Mouse (Mus musculus) G1E (cell line): ENCODE results near the gene Gm10670. TPM values are rescaled to one million over a fixed set of nuclear protein-coding genes. Genes with fewer than 3 reads are reported as not detected.
"Not testable (repeated sequence)": the region's sequence is repeated elsewhere in the genome, so short reads cannot be mapped to it uniquely, and the experiment has no call there.

Experiments used
- ATAC-seq: 2 replicates; pipeline ENCODE4 v1.8.0; 2016; ENCODE audit warnings: mild to moderate bottlenecking; ENCODE audit not compliant: insufficient number of reproducible peaks, poor library complexity, low FRiP score, severe bottlenecking; ENCODE audit errors: extremely low read depth
- DNase-seq: peaks from one replicate; pipeline ENCODE4 v3.0.0; 2012; ENCODE audit warnings: low spot score
- H3K27me3 ChIP-seq: 2 replicates; pipeline ENCODE4 v1.6.1; 2012; ENCODE audit warnings: mild to moderate bottlenecking, low read length, inconsistent platforms; ENCODE audit not compliant: insufficient read depth
- H3K36me3 ChIP-seq: replicated peaks from 2 replicates; pipeline ENCODE3; 2012; ENCODE audit warnings: mild to moderate bottlenecking, inconsistent platforms
- H3K4me1 ChIP-seq: 2 replicates; pipeline ENCODE4 v1.6.1; 2012; ENCODE audit warnings: low read depth, low read length, inconsistent platforms, mixed read lengths; ENCODE audit not compliant: insufficient read depth
- H3K4me3 ChIP-seq: 2 replicates; pipeline ENCODE4 v1.5.1; 2012; ENCODE audit warnings: low read depth, mild to moderate bottlenecking, inconsistent platforms, low read length, moderate library complexity, mixed read lengths
- H3K9me3 ChIP-seq: replicated peaks from 2 replicates; pipeline ENCODE4 v1.6.1; 2012; ENCODE audit warnings: inconsistent platforms
- polyA plus RNA-seq: library from polyadenylated mRNA; stranded (reverse); fragments of >175 nt; gene quantifications from 2 replicates; pipeline ENCODE4 v1.2.3, GENCODE M21; 2012
- total RNA-seq, 2 experiments: library from RNA; stranded (forward) in 1 of 2; stranded (reverse) in 1 of 2; fragments of 200-1000 nt in 1 of 2; fragments of >200 nt in 1 of 2; fragmentation: Nextera tagmentation in 1 of 2; gene quantifications; 2 replicates each; pipeline ENCODE4 v1.2.3; 2014 to 2017

The Gm10670 gene
- total RNA-seq (2014; fragmentation: Nextera tagmentation) (not detected in 2 replicates), total RNA-seq (2017) (not detected in 2 replicates), polyA plus RNA-seq (not detected in 2 replicates)

- not testable (repeated sequence) for ATAC-seq, H3K9me3 ChIP-seq, H3K4me1 ChIP-seq, H3K4me3 ChIP-seq, H3K36me3 ChIP-seq, H3K27me3 ChIP-seq, DNase-seq
Measured at GRCm38 (mm10) chr7:20474825-20475224, at the start of gene Gm10670. Gm10670 (minus strand) TSS chr7:20474925.

GRCm38 (mm10) chr7:20510434-20510833, 35.7 kb upstream of the Gm10670 start, which contains the start of gene Vmn1r103:
Vmn1r103 (minus strand) TSS chr7:20510534.
- not testable (repeated sequence) for H3K4me1 ChIP-seq, H3K36me3 ChIP-seq

GRCm38 (mm10) chr7:20442493-20442892, 32.2 kb downstream of the Gm10670 start, which contains the start of gene Vmn1r101:
Vmn1r101 (minus strand) TSS chr7:20442593.
- H3K36me3 ChIP-seq, H3K9me3 ChIP-seq, H3K4me1 ChIP-seq, ATAC-seq, DNase-seq, H3K4me3 ChIP-seq, H3K27me3 ChIP-seq: not testable (repeated sequence)

More at GRCm38 (mm10) chr7:20510434-20510833, 35.7 kb upstream of the Gm10670 start, which contains the start of gene Vmn1r103:
- H3K27me3 ChIP-seq, DNase-seq, H3K9me3 ChIP-seq, ATAC-seq, H3K4me3 ChIP-seq: not testable (repeated sequence)

Other genes starting within 250 kb of the Gm10670 start
- not detected in 2 replicates for gene Gm4498, start 241.1 kb downstream of the Gm10670 start, total RNA-seq (2014; fragmentation: Nextera tagmentation)
- not detected in 2 replicates for gene Gm4498, start 241.1 kb downstream of the Gm10670 start, total RNA-seq (2017)
- gene Gm4498, start 241.1 kb downstream of the Gm10670 start, polyA plus RNA-seq = not detected in 2 replicates
- gene Gm5890, start 212.1 kb downstream of the Gm10670 start, total RNA-seq (2014; fragmentation: Nextera tagmentation) = not detected in 2 replicates
- not detected in 2 replicates for gene Gm5890, start 212.1 kb downstream of the Gm10670 start, total RNA-seq (2017)
- not detected in 2 replicates for gene Gm5890, start 212.1 kb downstream of the Gm10670 start, polyA plus RNA-seq
- not detected in 2 replicates for gene Gm4133, start 140.9 kb downstream of the Gm10670 start, total RNA-seq (2014; fragmentation: Nextera tagmentation)
- not detected in 2 replicates for gene Gm4133, start 140.9 kb downstream of the Gm10670 start, total RNA-seq (2017)
- gene Gm4133, start 140.9 kb downstream of the Gm10670 start, polyA plus RNA-seq = not detected in 2 replicates
- not detected in 2 replicates for gene Gm5728, start 99.5 kb downstream of the Gm10670 start, total RNA-seq (2014; fragmentation: Nextera tagmentation)
- gene Gm5728, start 99.5 kb downstream of the Gm10670 start, total RNA-seq (2017) = not detected in 2 replicates
- not detected in 2 replicates for gene Gm5728, start 99.5 kb downstream of the Gm10670 start, polyA plus RNA-seq
- gene Vmn1r100, start 57.0 kb downstream of the Gm10670 start, total RNA-seq (2014; fragmentation: Nextera tagmentation) = not detected in 2 replicates
- not detected in 2 replicates for gene Vmn1r100, start 57.0 kb downstream of the Gm10670 start, total RNA-seq (2017)
- gene Vmn1r100, start 57.0 kb downstream of the Gm10670 start, polyA plus RNA-seq = not detected in 2 replicates
- gene Vmn1r101, start 32.3 kb downstream of the Gm10670 start, total RNA-seq (2014; fragmentation: Nextera tagmentation) = not detected in 2 replicates
- gene Vmn1r101, start 32.3 kb downstream of the Gm10670 start, total RNA-seq (2017) = not detected in 2 replicates
- not detected in 2 replicates for gene Vmn1r101, start 32.3 kb downstream of the Gm10670 start, polyA plus RNA-seq
- gene Vmn1r103, start 35.6 kb upstream of the Gm10670 start, total RNA-seq (2014; fragmentation: Nextera tagmentation) = not detected in 2 replicates
- not detected in 2 replicates for gene Vmn1r103, start 35.6 kb upstream of the Gm10670 start, total RNA-seq (2017)
- not detected in 2 replicates for gene Vmn1r103, start 35.6 kb upstream of the Gm10670 start, polyA plus RNA-seq
- gene Vmn1r104, start 58.9 kb upstream of the Gm10670 start, total RNA-seq (2014; fragmentation: Nextera tagmentation) = not detected in 2 replicates
- 0.16 TPM in 1 of 2 replicates, not detected in the other for gene Vmn1r104, start 58.9 kb upstream of the Gm10670 start, total RNA-seq (2017)
- not detected in 2 replicates for gene Vmn1r104, start 58.9 kb upstream of the Gm10670 start, polyA plus RNA-seq
- gene Gm5726, start 70.8 kb upstream of the Gm10670 start, total RNA-seq (2014; fragmentation: Nextera tagmentation) = not detected in 2 replicates
- not detected in 2 replicates for gene Gm5726, start 70.8 kb upstream of the Gm10670 start, total RNA-seq (2017)
- not detected in 2 replicates for gene Gm5726, start 70.8 kb upstream of the Gm10670 start, polyA plus RNA-seq
- gene Gm4141, start 101.3 kb upstream of the Gm10670 start, total RNA-seq (2014; fragmentation: Nextera tagmentation) = not detected in 2 replicates
- not detected in 2 replicates for gene Gm4141, start 101.3 kb upstream of the Gm10670 start, total RNA-seq (2017)
- gene Gm4141, start 101.3 kb upstream of the Gm10670 start, polyA plus RNA-seq = not detected in 2 replicates
- not detected in 2 replicates for gene Gm4513, start 124.1 kb upstream of the Gm10670 start, total RNA-seq (2014; fragmentation: Nextera tagmentation)
- not detected in 2 replicates for gene Gm4513, start 124.1 kb upstream of the Gm10670 start, total RNA-seq (2017)
- gene Gm4513, start 124.1 kb upstream of the Gm10670 start, polyA plus RNA-seq = not detected in 2 replicates
- not detected in 2 replicates for gene Vmn1r107, start 194.0 kb upstream of the Gm10670 start, total RNA-seq (2014; fragmentation: Nextera tagmentation)
- gene Vmn1r107, start 194.0 kb upstream of the Gm10670 start, total RNA-seq (2017) = not detected in 2 replicates
- gene Vmn1r107, start 194.0 kb upstream of the Gm10670 start, polyA plus RNA-seq = not detected in 2 replicates
- gene Vmn1r111, start 228.3 kb upstream of the Gm10670 start, total RNA-seq (2014; fragmentation: Nextera tagmentation) = not detected in 2 replicates
- not detected in 2 replicates for gene Vmn1r111, start 228.3 kb upstream of the Gm10670 start, total RNA-seq (2017)
- not detected in 2 replicates for gene Vmn1r111, start 228.3 kb upstream of the Gm10670 start, polyA plus RNA-seq